Mouse (Mus musculus) mesoderm, embryonic 11.5 days (tissue): ENCODE data around the gene Pld4.
"Not testable (repeated sequence)": the region's sequence is repeated elsewhere in the genome, so short reads cannot be mapped to it uniquely, and the experiment has no call there.

Source experiments
- DNase-seq: peaks from one replicate; pipeline ENCODE4 v3.0.0-alpha.2; 2012; ENCODE audit warnings: low read depth, low spot score

Gene Pld4

DNA sequence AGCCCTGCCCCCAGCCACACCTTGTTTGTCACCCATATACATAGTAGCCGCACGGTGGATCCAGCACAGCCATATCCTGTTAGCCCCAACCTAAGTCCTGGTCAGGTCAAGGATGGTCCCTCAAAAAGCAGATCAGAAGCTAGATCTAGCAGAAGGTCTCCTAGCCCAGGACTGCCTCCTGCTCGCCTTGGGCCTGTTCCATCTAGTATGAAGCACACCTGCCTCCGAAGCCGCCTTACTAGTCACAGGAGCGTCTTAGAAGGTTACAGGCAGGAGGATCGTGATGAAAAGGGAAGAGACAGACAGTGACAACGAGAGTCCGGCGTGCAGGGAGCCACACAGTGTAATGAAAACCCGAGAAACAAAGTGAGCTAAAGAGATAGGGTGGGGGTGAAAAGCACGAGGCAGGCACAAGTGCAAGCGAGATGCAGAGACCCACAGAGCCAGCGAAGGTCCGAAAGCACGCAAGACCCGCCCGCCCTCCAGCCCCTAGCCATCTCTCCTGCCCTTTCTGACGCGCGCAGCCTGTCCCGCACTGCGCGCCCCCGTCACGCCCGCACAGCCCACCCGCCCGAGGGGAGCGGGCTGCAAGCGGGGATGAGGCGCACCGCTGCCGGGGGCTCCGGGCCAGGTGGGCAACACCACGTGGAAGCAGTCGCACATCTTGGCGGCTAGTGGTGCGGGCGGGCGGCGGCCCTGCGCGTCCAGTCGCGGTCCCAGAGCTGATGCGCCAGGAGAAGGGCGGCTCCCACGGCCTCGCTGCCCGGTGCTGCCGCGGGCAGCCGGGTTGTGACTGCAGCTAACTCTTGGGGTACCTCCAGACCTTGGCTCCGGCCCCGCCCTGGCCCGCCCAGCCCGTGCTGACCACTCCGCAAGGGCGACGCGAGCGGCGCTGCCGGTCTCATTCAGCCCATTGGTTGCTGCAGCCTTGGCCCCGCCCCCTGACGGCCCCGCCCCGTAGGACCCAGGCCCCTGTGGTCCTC, 41.7 kb downstream of the Pld4 start, which contains the start of gene Ahnak2:
Gene Ahnak2, minus strand, starts transcription at position 794 of the 983 bp plus-strand sequence.
- peak; percentile 78 for DNase-seq

DNA sequence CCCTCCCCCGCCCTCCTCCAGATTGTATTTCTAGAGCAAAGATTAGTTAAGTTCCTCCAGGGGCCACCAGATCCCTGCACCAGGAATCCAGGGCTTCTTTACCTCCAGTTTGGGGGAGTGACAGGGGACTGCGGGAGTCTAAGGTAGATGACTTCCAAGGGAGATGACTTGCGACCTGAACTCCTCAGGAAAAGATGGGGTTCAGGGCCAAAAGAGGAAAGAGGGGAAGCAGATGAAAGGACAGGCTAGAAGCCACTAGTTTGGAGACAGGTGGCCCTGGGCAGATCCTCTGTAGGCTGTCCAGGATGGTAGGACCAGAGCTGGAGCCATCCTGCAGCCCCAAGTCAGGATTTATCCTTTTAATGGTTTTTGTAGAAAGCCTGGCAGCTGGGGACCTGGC, 42.5 kb downstream of the Pld4 start:
- no peak for DNase-seq

DNA sequence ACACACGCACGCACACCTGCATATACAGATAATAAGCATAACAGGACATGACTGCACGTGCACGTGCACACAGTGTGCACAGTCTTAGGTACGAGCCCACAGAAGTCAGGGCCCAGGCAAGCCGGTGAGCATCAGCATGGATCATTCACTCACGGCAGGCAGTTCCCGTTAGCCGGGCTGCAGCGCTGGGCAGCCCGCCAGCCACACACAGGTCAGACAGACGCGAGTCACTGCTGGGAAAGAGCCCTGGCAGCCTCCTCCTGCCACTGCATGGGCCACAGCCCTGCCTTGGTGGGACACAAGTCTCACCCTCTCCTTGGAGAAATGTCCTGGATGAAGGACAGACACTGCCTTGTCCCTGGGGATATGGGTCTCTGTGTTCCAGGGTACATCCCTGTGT, 43.6 kb downstream of the Pld4 start:
- no peak for DNase-seq

DNA sequence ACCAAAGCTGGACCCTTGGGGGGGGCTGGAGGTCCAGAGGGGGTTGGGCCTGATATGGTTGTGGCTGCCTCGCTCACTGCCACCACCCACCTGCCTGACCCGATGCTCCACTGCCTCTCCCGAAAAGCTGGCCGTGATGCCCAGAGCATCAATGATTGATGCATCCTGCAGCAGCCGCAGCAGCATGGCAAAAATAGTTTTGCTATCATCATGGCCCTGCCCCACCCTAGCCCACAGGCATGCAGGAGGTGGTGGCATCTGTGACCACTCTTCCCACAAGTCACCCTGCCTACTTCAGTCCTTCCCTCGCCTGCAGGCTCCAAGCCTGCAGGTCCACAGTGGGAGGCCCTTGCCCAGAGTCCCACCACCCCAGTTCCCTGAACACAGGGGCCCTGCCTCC, 45.6 kb downstream of the Pld4 start:
- DNase-seq = no peak

DNA sequence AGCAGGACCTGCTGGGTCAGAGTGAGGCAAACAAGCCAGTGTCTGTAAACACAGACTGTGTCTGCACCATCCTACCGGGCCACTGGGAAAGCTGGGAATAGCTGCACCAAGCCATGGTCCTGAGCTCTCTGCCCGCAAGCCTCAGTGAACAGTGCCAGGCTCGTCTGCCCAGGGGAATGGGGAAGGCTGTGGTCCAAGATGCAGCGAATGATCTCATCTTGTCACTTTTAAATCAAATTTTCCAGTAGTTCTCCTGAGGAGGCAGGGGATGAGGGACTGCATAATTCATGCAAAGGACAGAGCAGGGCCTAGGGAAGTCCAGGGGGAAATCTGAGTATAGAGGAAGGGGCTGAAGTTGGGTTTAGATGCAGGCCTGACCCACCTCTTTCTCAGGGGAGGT, 47.3 kb downstream of the Pld4 start:
- DNase-seq = no peak

DNA sequence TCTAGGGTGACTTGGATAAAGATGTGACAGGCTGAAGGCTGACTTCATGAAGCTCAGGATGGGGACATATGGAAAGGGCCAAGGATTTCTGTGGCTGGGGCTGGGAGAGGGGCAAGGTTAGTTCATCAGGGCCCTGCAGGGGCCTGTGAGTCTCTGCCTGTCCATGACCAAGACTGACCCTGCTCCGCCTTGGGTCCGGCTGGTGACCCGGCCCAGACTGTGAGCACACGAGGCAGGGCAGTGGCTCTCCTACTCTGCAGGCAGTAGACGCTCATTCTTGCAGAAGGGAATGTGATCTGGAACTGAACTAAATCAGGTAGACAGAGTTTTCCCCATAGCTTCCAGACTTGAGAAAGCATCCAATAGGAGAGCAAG, 47.7 kb downstream of the Pld4 start:
- DNase-seq = no peak

DNA sequence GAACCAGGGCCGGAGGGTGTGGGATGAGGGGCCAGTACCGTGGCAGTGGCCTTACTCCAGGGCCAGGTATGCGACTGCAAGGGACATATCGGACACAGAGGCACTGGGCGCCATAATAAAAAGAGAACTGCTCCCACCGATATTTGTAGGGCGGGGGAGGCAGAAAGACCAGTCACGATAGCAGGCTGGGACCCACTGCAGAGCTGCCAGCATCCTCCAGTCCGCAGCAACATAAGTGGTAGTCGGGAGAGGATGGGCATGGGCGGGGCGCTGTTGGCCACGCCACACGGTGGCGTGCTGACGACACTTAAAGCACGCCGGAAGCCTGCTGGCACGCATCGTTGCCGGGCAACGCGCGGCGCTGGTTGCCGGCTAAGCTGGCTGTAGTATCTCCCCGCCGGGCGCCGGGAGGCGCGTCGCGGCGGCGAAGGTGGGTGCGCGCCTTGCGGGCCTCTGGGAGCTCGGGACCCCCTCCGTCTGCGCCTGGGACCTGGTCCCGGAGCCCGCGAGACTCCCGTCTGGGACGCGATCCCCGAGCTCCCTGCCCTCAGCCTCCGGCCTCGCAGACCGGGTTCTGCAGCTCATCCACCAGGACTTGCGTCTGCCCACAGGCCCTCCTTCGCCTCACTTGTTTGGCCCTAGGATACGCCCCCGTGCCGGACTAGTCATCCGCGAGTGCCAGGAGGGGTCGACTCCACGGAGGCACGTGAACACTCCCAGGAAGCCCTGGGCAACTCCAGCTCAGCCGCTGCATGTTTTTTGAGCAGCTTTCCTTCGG, 48.3 kb downstream of the Pld4 start, which contains the start of gene Clba1:
Gene Clba1, plus strand, starts transcription at position 351 of the 778 bp plus-strand sequence.
- DNase-seq = peak; percentile 95

DNA sequence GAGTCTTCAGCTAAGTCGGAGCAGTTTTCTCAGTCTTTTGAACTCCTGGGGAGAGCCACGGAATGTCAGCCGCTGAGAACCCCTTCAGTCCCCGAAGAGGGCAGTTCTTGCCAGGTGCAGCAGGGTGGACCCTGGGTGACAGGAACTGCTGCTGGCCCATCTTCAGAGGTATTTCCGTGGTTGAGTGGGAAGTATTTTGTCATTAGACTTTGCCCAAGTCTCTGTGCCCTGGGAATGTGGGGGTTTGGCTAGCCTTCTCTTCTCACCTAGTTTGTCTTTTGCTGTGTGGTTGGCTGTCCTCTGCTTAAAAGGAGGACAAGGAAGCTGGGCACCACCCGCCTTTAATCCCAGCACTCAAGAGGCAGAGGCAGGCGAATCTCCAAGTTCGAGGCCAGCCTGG, 49.2 kb downstream of the Pld4 start:
- no peak for DNase-seq

DNA sequence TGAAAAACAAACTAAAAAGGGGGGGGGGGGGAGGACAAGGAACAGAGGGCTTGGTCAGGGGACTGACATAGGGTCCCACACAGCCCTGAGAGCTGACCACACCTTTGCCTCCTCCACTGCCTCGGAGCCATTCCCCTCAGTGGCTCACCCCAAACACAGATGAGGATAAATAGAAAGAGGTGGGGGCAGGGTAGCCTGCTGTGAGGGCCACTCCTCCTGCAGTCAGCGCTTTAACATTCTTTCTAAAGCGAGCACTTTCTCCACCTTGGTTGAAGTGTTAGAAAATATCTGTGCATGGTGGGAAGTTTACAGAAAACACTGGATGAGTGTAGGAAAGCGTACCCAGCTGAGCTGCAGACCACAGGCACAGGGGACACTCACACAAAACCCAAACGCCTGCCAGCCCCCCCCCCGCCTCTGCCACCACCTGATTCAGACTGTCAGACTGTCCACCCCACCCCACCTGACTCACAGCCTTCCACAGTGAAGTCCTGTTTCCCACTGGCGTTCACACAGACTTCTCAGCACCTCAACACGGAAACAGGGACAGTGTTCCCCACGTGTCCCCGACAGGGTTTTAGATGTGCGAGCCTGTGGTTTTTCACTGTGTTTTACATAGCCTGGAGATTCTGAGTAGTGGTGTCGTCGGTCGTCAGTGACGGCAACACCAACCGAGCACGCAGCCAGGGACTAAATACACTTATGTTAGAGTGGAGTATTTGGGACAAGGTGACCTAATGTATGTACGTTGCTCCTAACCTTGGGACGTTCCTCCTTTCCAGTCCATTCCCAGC, 49.8 kb downstream of the Pld4 start:
- DNase-seq = no peak

DNA sequence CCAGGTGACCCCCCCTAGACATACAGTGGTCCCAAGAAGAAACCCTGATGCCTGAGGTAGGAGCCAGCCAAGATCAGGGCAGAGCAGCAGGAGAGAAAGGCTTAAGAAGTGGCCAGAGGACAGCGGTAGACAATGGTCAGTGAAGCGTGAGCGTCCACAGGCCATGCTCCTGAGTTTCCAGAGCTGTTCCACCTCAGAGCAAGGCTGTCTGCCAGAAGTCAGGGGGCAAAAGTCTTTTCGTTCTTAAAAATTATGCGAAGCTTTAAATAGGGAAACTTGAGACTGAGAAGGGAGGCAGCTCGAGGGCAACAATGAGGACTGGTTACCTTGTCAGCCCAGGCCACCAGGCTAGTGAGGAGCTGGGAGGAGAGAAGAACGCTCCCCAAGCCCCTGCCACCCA, 52.9 kb downstream of the Pld4 start:
- DNase-seq = no peak

DNA sequence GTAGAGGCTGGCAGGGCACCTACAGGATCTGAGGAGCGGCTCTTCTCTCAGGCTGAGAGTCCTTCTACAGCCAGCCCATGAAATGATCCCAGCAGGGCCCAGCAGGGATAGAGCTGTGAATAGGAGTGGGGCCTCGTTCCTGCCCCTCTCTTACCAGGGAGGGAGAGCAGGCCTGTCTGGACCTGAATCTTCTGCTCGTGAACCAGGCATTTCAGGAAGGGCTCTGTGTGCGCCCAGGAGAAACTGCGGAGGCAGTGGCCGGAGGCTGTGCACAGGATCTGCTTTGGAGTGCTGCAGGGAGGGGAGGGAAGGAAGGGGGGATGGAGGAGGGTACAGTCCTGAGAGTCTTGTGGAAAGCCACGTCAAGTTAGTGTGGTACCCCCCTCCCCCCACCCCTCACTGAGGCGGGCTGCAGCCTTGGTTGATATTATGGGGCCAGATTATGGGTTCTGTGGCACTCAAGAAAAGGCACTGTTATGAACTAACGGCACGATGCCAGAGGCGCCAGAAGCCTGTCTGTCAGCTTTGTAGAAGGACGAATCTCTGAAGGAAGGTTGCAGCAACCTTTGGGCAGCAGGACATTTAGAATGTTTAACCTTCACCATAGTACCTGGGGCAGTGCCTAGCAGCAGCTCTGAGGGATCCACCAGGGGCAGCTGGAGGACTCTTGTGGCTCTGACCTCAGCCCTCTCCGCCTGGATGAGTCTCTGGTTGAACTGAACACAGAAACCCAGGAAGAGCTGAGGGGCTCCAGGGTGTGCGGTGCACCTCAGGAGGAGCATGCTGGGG, 54.4 kb downstream of the Pld4 start:
- no peak for DNase-seq

DNA sequence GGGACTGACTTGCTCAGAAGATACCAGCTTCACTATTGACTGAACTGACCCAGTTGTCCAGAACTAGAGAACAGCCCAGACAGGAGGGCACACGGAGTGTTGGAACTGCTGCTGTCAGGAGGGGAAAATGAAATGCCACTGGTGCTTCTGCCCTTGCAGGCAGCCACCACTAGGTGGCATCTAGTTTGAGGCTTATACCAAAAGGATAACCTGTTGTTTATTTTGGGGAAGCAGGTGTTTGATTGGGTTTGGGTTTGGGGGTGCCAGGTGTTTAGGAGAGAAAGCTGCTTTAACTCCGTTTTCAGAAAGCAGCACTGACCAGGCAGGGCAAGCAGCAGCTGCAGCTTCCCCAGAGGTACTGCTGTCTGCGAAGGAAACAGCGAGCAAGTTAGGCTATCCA, 55.8 kb downstream of the Pld4 start:
- DNase-seq = peak; percentile 56

- DNase-seq = not testable (repeated sequence)
Measured at GRCm38 (mm10) chr12:112816866-112817265, 56.4 kb downstream of the Pld4 start.
